Mouse (Mus musculus): ENCODE measurements at regions not wholly inside any gene's neighbourhood (a gene's known extent, or its start where the extent isn't known, plus 50 kb on each side); places are given as distances from the start of the nearest gene placed in this dataset.

GRCm38 (mm10) chr13:100890457-100890856 lies 57.2 kb upstream of the Slc30a5 start:
- no peak for DNase-seq
- intact Hi-C loops (cut with DNase I; ENCODE audit: low total_unique reads), result no loop called here

- intact Hi-C loops (cut with DNase I; ENCODE audit: low total_unique reads), result no loop called here
- DNase-seq, result no peak
Measured at GRCm38 (mm10) chr13:100888481-100888880, 55.3 kb upstream of the Slc30a5 start.

- DNase-seq, result no peak
- intact Hi-C loops (cut with DNase I; ENCODE audit: low total_unique reads), result no loop called here
Measured at GRCm38 (mm10) chr13:100883711-100884110, 50.5 kb upstream of the Slc30a5 start.

Data from gastrocnemius, postnatal 14 days (tissue).